Mouse (Mus musculus) megakaryocyte, embryonic 14.5 days (primary cell): Measurements from ENCODE around the gene Calr.

Source experiments
- FLI1 ChIP-seq: IDR thresholded peaks from 2 replicates; pipeline ENCODE4 v1.6.1; 2012; ENCODE audit warnings: low read length, inconsistent platforms, mixed read lengths
- GATA1 ChIP-seq: IDR thresholded peaks from 3 replicates; pipeline ENCODE4 v1.6.1; 2012; ENCODE audit warnings: mixed read lengths, low read length, inconsistent platforms, borderline replicate concordance

DNA sequence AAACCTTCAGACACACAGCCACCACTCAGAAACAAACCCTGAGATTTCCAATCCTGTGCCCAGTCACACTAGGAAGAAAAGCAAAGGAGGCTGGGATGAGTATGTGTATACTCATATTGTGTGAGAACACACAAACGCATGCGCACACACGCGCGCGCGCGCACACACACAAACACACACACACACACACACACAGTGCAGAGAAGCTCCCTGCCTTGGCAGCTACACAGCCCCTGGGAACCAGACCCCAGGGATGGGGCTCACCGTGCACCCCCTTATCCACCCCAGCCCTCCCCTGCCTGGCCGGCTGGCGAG is 32.5 kb downstream of the Calr start:
- TF ChIP-seq FLI1 (no peak), GATA1 (no peak)
